Mouse (Mus musculus): ENCODE results near the gene Ltc4s.

Gene Ltc4s

GRCm38 (mm10) chr11:50238324-50238723, at the start of gene Ltc4s:
Gene Ltc4s (minus strand): TSS chr11:50238616.
- no peak for DNase-seq (ENCODE audit: low spot score)

- no peak for DNase-seq (ENCODE audit: low spot score)
These were observed 48.0 kb upstream of the Ltc4s start for GRCm38 (mm10) chr11:50286428-50286827.

GRCm38 (mm10) chr11:50285696-50286095, 47.3 kb upstream of the Ltc4s start:
- no peak for DNase-seq (ENCODE audit: low spot score)

GRCm38 (mm10) chr11:50285263-50285662, 46.8 kb upstream of the Ltc4s start:
- no peak for DNase-seq (ENCODE audit: low spot score)

GRCm38 (mm10) chr11:50280053-50280452, 41.6 kb upstream of the Ltc4s start:
- DNase-seq (ENCODE audit: low spot score), result no peak

GRCm38 (mm10) chr11:50279005-50279404, 40.6 kb upstream of the Ltc4s start:
- DNase-seq (ENCODE audit: low spot score), result no peak

- DNase-seq (ENCODE audit: low spot score), result no peak
These were observed 39.3 kb upstream of the Ltc4s start for GRCm38 (mm10) chr11:50277706-50278105.

GRCm38 (mm10) chr11:50277025-50277424, 38.6 kb upstream of the Ltc4s start:
- DNase-seq (ENCODE audit: low spot score), result no peak

GRCm38 (mm10) chr11:50275568-50276151, 37.2 kb upstream of the Ltc4s start:
- no peak for DNase-seq (ENCODE audit: low spot score)

- no peak for DNase-seq (ENCODE audit: low spot score)
These were observed 36.7 kb upstream of the Ltc4s start for GRCm38 (mm10) chr11:50275077-50275476.

- DNase-seq (ENCODE audit: low spot score), result no peak
These were observed 34.4 kb upstream of the Ltc4s start for GRCm38 (mm10) chr11:50272819-50273218.

GRCm38 (mm10) chr11:50269885-50270284, 31.5 kb upstream of the Ltc4s start:
- no peak for DNase-seq (ENCODE audit: low spot score)

- DNase-seq (ENCODE audit: low spot score), result no peak
These were observed 30.7 kb upstream of the Ltc4s start for GRCm38 (mm10) chr11:50269163-50269562.

- DNase-seq (ENCODE audit: low spot score), result no peak
These were observed 28.6 kb upstream of the Ltc4s start for GRCm38 (mm10) chr11:50266997-50267396.

GRCm38 (mm10) chr11:50265931-50266330, 27.5 kb upstream of the Ltc4s start:
- DNase-seq (ENCODE audit: low spot score), result no peak

- DNase-seq (ENCODE audit: low spot score), result no peak
These were observed 24.8 kb upstream of the Ltc4s start for GRCm38 (mm10) chr11:50263198-50263597.

- no peak for DNase-seq (ENCODE audit: low spot score)
These were observed 23.6 kb upstream of the Ltc4s start for GRCm38 (mm10) chr11:50262020-50262419.

GRCm38 (mm10) chr11:50258310-50258709, 19.9 kb upstream of the Ltc4s start:
- no peak for DNase-seq (ENCODE audit: low spot score)

- no peak for DNase-seq (ENCODE audit: low spot score)
These were observed 18.2 kb upstream of the Ltc4s start for GRCm38 (mm10) chr11:50256615-50257014.

GRCm38 (mm10) chr11:50254010-50254580, 15.7 kb upstream of the Ltc4s start:
- DNase-seq (ENCODE audit: low spot score), result no peak

- DNase-seq (ENCODE audit: low spot score), result no peak
These were observed 15.0 kb upstream of the Ltc4s start for GRCm38 (mm10) chr11:50253393-50253792.

GRCm38 (mm10) chr11:50252684-50253265, 14.4 kb upstream of the Ltc4s start:
- no peak for DNase-seq (ENCODE audit: low spot score)

- DNase-seq (ENCODE audit: low spot score), result no peak
These were observed 13.8 kb upstream of the Ltc4s start for GRCm38 (mm10) chr11:50252166-50252565.

Measured in urinary bladder, postnatal 25 days (tissue).